Mouse (Mus musculus) thymus, postnatal 25 days (tissue): ENCODE data around the gene Rbm24.

Experiments used
- DNase-seq: peaks from one replicate; pipeline ENCODE4 v3.0.0; 2022

Gene Rbm24

GRCm38 (mm10) chr13:46418141-46418601 lies at the start of gene Rbm24:
TSS of gene Rbm24 (plus strand) at chr13:46418434.
- peak; percentile 69 for DNase-seq

GRCm38 (mm10) chr13:46372884-46373283 lies 45.4 kb upstream of the Rbm24 start:
- DNase-seq, result no peak

- DNase-seq, result no peak
Measured at GRCm38 (mm10) chr13:46375371-46375770, 42.9 kb upstream of the Rbm24 start.

GRCm38 (mm10) chr13:46387396-46387795 lies 30.8 kb upstream of the Rbm24 start:
- no peak for DNase-seq

- DNase-seq, result no peak
Measured at GRCm38 (mm10) chr13:46391654-46392053, 26.6 kb upstream of the Rbm24 start.

GRCm38 (mm10) chr13:46392893-46393292 lies 25.3 kb upstream of the Rbm24 start:
- no peak for DNase-seq

- no peak for DNase-seq
Measured at GRCm38 (mm10) chr13:46393936-46394335, 24.3 kb upstream of the Rbm24 start.

GRCm38 (mm10) chr13:46397235-46397634 lies 21.0 kb upstream of the Rbm24 start:
- no peak for DNase-seq

- no peak for DNase-seq
Measured at GRCm38 (mm10) chr13:46407151-46407550, 11.1 kb upstream of the Rbm24 start.

GRCm38 (mm10) chr13:46412247-46412646 lies 6.0 kb upstream of the Rbm24 start:
- DNase-seq, result no peak

GRCm38 (mm10) chr13:46413588-46413987 lies 4.6 kb upstream of the Rbm24 start:
- no peak for DNase-seq

- DNase-seq, result peak; percentile 19
Measured at GRCm38 (mm10) chr13:46414050-46414449, 4.2 kb upstream of the Rbm24 start.

- no peak for DNase-seq
Measured at GRCm38 (mm10) chr13:46416021-46416420, 2.2 kb upstream of the Rbm24 start.

GRCm38 (mm10) chr13:46417594-46417993 lies 640 bp upstream of the Rbm24 start:
- no peak for DNase-seq

- DNase-seq, result peak; percentile 37
Measured at GRCm38 (mm10) chr13:46418731-46419545, 704 bp downstream of the Rbm24 start.

GRCm38 (mm10) chr13:46419648-46420047 lies 1.4 kb downstream of the Rbm24 start:
- DNase-seq, result no peak

- no peak for DNase-seq
Measured at GRCm38 (mm10) chr13:46420095-46420494, 1.9 kb downstream of the Rbm24 start.

GRCm38 (mm10) chr13:46423805-46424204 lies 5.6 kb downstream of the Rbm24 start:
- no peak for DNase-seq

- no peak for DNase-seq
Measured at GRCm38 (mm10) chr13:46424376-46424775, 6.1 kb downstream of the Rbm24 start.

GRCm38 (mm10) chr13:46426651-46427269 lies 8.5 kb downstream of the Rbm24 start:
- no peak for DNase-seq

GRCm38 (mm10) chr13:46428964-46429363 lies 10.7 kb downstream of the Rbm24 start:
- no peak for DNase-seq

- no peak for DNase-seq
Measured at GRCm38 (mm10) chr13:46429866-46430265, 11.6 kb downstream of the Rbm24 start.

- DNase-seq, result no peak
Measured at GRCm38 (mm10) chr13:46433880-46434560, 15.8 kb downstream of the Rbm24 start.

- DNase-seq, result no peak
Measured at GRCm38 (mm10) chr13:46438960-46439359, 20.7 kb downstream of the Rbm24 start.
